Mouse (Mus musculus): ENCODE data around the gene Clec2i. TPM values are rescaled to one million over a fixed set of nuclear protein-coding genes. Genes with fewer than 3 reads are reported as not detected.
"Not testable (repeated sequence)": the region's sequence is repeated elsewhere in the genome, so short reads cannot be mapped to it uniquely, and the experiment has no call there.

Clec2i gene
- 0.25 and 0.59 TPM in 2 replicates for polyA plus RNA-seq (2012; rRNA removed)

GRCm38 (mm10) chr6:128887091-128887790, at the start of gene Clec2i:
Gene Clec2i (plus strand): TSS chr6:128887588.
- not testable (repeated sequence) for DNase-seq (ENCODE audit: low read depth, low spot score)
- WGBS = 82% methylated on average over 6 of the region's 6 CpGs

DNA sequence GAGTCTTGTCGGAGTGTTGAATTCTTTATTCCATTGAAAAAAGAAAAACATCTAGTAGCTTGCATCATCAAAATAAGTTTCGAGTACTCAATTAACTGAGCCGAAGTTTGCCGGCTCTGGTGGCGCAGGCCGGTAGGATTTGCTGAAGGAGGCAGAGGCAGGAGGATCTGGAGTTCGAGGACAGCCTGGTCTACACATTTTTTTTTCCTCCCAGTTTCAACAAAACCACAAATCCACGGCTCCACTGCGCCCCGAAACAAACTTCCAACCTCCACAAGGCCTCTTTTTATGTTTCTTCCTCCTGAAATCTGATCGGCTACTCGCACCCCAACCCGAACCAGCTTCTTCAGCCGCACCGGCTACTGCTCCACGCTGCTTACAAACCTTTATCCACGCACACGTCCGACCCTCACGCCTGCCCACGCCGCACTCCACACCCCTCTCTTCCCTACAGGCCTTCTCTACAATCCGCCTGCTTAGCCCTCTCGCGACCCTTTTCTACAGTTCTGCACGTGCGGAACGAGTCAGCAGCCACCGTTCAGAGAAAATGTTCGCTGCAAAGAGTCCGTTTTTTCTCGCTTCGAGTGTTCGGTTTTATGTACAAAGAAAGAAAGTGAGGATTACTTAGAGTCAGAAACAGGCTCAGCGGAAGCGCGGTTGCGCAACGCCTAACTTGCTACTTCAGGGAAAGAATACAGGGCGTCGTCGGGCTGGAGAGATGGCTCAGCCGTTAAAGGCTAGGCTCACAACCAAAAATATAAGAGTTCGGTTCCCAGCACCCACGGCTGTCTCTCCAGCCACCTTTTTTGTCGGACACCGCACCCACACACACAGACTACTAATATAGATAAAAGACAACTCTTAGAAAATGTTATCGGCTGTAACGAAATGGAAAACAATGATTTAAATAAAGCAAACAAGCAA, 48.8 kb upstream of the Clec2i start:
- 2% methylated on average over 49 of the region's 49 CpGs for WGBS
- no peak for DNase-seq (ENCODE audit: low read depth, low spot score)

DNA sequence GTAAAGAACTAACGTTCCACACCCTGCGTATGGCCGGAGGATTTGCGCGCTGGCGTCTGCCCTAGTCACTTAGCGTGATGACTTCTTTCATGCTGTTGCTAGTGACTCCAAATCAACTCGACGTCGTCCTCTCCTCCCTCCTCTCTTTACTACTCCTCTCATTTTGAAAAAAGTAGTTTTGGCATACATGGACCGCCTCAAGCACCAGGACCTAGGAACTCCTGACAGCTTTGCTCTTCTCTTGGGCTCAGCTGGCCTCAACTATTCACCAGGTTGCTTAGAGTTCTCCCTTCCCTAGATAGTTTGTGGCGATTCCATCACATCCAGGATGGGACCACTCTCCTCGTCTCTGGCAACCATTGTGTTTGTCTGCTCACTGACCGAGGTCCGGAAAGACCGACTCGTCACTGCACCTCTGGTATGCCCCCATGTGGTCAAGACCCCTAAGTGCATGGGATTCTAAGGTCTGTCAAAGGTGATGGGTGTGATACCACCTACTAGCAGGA, 48.1 kb upstream of the Clec2i start:
- 4% methylated on average over 17 of the region's 17 CpGs for WGBS
- no peak for DNase-seq (ENCODE audit: low read depth, low spot score)

GRCm38 (mm10) chr6:128839921-128840320, 47.5 kb upstream of the Clec2i start:
- 33% methylated on average over 7 of the region's 7 CpGs for WGBS
- DNase-seq (ENCODE audit: low read depth, low spot score) = no peak

DNA sequence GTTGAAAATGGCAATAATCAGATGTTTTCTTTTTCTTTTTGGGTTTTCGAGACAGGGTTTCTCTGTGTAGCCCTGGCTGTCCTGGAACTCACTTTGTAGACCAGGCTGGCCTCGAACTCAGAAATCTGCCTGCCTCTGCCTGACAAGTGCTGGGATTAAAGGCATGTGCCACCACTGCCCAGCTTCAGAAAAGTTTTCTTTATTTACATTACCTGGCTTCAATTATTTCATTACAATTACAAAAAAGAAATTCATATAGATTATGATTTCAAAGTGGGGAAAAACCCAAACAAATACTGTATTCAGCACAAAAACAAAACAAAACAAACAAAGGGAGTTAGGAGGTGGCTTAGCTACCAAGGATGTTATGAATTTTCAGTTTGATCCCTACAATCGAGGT, 46.7 kb upstream of the Clec2i start:
- 86% methylated on average over 3 of the region's 3 CpGs for WGBS
- not testable (repeated sequence) for DNase-seq (ENCODE audit: low read depth, low spot score)

DNA sequence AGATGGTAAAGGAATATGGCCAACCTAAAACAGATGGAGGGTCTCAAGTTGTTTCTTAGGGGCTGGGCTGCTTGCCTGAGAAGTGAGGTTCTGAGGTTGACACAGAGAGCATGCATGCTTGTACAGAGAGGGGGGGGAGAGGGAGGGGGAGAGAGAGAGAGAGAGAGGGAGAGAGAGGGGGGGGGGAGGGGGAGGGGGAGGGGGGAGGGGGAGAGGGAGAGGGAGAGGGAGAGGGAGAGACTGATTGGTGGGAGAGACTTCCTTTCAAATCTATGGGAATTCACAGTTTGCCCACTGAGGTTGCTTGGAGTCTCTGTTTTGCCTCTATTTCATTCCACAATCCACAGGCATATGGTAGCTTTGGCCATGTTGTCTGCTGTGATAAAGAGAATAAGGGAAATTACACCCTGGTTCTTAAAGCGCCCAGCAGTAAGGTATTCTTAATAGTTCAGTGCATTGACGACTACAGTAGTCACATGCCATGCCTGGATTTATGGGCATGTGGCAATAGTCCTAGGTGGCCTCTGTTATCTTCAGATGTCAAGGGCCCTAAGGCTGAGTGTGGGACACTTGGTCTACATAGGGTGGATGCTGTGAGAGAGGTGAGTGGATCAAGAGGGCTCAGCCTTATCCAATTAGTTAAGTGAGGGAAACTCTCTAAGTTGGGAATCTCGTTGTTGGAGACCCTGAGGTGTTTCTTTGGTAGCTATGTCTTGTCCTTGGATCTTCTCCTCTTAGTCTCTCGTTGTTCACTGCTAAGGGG, 45.9 kb upstream of the Clec2i start:
- WGBS = 56% methylated on average over 4 of the region's 4 CpGs
- no peak for DNase-seq (ENCODE audit: low read depth, low spot score)

DNA sequence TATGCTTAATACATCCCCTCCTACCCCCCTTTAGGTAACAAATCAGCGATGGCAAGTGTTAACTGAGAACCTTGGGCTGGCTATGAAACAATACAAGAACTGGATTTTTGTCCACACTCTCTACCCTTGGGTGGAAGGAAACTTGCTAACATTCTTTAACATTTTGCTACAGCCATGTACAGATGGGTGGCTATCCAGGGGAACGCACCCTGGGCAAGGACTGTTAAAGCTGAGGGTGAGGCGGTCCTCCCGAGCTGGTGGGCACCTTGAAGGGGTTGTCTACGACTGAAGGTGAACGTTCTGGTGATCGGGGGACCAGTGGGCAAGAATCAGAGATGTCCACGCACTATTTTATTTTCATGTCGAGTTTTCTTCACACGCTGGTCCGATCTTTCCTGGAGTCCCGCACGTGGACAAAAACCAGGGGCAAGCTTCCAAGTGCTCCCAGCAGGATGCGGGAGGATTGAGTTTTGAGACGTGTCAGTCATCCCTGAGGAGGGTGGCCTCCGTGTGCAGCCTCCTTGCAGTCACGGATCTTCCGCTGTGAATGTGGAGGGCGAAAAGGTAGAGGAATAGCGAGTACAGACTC, 44.9 kb upstream of the Clec2i start:
- WGBS = under 1% methylated on average over 20 of the region's 20 CpGs

DNA sequence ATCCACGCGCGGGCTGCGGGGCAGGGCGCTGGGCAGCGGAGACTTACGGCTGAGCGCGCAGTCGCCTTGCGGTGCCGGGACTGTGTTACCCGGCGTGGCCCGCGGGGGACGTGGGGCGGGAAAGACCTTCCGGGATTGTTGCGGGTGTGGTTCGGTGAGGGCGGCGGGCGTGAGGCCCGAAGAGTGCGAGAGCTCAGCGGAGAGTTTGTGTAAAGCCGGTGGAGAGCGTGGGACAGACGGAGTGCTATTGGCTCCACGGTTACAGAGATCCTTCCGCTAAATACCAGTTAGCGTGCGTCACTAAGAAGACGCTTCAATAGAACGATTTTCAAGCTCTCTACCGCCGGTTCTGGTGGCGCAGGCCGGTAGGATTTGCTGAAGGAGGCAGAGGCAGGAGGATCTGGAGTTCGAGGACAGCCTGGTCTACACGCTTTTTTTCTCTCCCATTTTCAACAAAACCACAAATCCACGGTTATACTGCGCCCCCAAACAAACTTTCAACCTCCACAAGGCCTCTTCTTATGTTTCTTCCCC, 44.4 kb upstream of the Clec2i start:
- DNase-seq (ENCODE audit: low read depth, low spot score) = no peak
- WGBS = under 1% methylated on average over 44 of the region's 44 CpGs

More for the DNA sequence above, 44.9 kb upstream of the Clec2i start:
- DNase-seq (ENCODE audit: low read depth, low spot score) = no peak

DNA sequence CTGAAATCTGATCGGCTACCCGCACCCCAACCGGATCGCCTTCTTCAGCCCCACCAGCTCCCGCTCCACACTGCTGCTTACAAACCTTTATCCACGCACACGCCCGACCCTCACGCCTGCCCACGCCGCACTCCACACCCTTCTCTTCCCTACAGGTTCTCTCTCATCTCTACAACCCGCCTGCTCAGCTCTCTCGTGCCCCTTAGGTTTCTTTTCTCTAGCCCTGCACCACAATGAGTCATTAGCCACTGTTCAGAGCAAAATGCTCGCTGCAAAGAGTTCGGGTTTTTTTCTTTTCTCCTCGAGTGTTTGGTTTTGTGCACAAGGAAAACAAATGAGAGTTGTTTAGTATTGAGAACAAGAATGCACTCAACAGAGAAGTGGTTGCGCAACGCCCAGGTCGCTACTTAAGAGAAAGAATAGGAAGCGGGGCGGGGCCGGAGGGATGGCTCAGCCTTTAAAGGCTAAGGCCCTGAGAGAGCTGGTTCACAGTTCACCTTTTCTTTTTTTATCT, 43.9 kb upstream of the Clec2i start:
- under 1% methylated on average over 22 of the region's 22 CpGs for WGBS
- no peak for DNase-seq (ENCODE audit: low read depth, low spot score)

DNA sequence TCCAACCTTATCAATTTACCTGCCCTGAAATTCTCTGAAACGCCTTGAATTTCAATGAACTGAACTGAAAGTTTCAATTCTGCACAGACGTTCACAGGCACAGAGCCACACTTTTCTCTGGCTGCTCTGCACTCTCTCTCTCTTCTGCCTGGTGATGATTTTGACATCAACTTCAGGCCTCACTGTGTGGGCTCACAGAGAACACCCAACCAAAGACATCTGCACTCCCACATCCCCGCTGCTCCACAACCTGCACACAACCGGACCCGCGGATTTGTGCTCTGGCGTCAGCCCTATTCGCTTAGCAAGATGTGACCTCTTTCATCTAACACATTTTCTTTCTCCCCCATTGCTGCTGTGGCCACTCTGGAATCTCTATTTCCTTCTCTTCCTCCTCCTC, 43.3 kb upstream of the Clec2i start:
- no peak for DNase-seq (ENCODE audit: low read depth, low spot score)
- 39% methylated on average over 8 of the region's 8 CpGs for WGBS

DNA sequence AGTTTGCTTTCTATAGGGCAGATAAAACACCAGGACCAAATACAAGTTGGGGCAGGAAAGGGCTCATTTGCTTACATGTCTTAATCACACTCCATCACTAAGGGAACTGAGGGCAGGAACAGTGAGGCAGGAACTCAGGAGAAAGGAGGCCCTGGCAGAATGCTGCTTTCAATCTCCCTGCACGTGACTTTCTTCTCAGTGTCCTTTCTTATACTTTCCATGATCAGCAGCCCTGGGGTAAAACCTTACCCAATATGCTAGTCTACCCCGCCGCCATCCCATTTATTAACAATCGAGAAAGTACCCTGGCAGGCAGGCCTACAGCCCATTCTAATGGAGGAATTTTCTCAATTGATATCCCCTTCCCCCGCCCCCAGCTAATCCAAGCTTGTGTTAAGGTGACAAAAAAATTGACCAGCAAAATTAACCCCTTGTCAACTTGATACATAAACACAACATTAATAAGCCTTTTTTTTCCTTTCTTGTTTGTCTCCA, 42.8 kb upstream of the Clec2i start:
- WGBS = 94% methylated on average over 5 of the region's 5 CpGs
- no peak for DNase-seq (ENCODE audit: low read depth, low spot score)

GRCm38 (mm10) chr6:128845319-128845979, 41.9 kb upstream of the Clec2i start:
- DNase-seq (ENCODE audit: low read depth, low spot score) = no peak
- 42% methylated on average over 7 of the region's 7 CpGs for WGBS

- DNase-seq (ENCODE audit: low read depth, low spot score) = no peak
- 77% methylated on average over 8 of the region's 9 CpGs for WGBS
These were observed 41.3 kb upstream of the Clec2i start for GRCm38 (mm10) chr6:128845998-128846542.

GRCm38 (mm10) chr6:128847401-128847800, 40.0 kb upstream of the Clec2i start:
- WGBS = 98% methylated on average over 4 of the region's 4 CpGs
- DNase-seq (ENCODE audit: low read depth, low spot score) = no peak

DNA sequence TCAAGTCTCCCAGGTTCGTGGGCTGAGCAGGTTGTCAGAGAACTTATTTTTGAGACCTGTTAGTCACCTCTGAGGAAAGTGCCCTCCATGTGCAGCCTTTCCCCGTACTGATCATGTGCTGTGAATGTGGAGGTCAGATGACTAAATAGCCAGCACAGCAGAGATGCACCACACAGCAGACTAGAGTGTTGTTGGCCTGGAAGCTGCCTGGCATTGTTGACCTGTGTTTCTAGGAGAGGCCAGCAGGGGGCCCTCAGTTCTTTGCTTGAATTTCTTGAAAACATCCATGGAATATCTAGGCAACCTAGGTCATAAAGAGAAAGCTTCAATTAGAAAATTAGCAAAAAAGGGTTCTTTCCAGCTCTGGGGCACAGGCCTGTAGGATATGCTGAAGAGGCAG, 37.5 kb upstream of the Clec2i start:
- no peak for DNase-seq (ENCODE audit: low read depth, low spot score)
- WGBS = 44% methylated on average over 2 of the region's 2 CpGs

DNA sequence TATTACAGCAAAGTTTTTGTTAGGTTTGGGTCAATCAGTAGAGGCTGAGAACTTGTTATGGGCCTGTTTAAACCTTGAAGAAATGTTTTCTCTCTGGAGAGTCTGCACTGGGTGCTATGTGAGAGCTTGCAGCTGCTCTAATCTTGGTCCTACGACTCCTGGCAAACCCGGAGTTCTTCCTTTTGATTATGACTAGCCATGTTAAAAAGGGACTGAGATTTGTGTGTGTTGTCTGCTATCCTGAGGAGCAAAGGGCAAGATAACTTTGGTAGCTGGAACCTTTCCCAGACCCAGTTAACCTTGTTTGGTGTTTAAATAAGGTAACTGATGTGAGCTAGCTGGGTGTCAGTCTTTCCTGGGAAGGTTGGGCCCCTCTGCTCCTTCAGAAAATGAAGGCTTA, 36.7 kb upstream of the Clec2i start:
- WGBS = 6% methylated on average over 2 of the region's 2 CpGs
- DNase-seq (ENCODE audit: low read depth, low spot score) = no peak

GRCm38 (mm10) chr6:128851151-128851550, 36.2 kb upstream of the Clec2i start:
- DNase-seq (ENCODE audit: low read depth, low spot score) = no peak
- 32% methylated on average over 2 of the region's 2 CpGs for WGBS

DNA sequence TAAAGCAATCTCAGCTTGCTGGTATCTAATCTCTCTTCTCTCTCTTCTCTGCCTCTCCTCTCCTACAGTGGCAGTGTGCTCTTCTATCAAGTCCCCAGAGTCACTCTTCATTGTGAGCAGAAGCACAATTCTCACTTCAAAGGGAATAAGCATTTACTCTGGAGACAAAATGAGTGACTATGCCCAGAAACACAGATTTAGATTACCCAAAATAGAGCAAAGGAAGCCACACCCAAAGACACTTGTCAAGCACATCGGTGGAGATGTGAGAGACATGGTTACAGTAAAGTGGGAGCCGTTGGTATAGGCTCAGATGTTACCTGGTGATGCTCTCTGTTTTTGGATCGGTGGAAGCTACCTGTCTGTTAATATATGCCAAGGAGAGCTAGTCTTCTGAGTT, 34.6 kb upstream of the Clec2i start:
- DNase-seq (ENCODE audit: low read depth, low spot score) = no peak
- WGBS = 57% methylated on average over 3 of the region's 3 CpGs

All from large intestine, adult 2 months (tissue).